Mouse (Mus musculus) spleen, postnatal 0 days (tissue): ENCODE data around the gene Amz2. TPM values are rescaled to one million over a fixed set of nuclear protein-coding genes. Genes with fewer than 3 reads are reported as not detected.

Experiments
- polyA plus RNA-seq: library from polyadenylated mRNA; unstranded; fragments of >200 nt; fragmentation: Nextera tagmentation; extraction: Ambion mirVana; gene quantifications from 2 replicates; pipeline ENCODE4 v1.2.1, GENCODE M21; 2015

Amz2 gene
- polyA plus RNA-seq, result 20.8 and 21.9 TPM in 2 replicates

DNA sequence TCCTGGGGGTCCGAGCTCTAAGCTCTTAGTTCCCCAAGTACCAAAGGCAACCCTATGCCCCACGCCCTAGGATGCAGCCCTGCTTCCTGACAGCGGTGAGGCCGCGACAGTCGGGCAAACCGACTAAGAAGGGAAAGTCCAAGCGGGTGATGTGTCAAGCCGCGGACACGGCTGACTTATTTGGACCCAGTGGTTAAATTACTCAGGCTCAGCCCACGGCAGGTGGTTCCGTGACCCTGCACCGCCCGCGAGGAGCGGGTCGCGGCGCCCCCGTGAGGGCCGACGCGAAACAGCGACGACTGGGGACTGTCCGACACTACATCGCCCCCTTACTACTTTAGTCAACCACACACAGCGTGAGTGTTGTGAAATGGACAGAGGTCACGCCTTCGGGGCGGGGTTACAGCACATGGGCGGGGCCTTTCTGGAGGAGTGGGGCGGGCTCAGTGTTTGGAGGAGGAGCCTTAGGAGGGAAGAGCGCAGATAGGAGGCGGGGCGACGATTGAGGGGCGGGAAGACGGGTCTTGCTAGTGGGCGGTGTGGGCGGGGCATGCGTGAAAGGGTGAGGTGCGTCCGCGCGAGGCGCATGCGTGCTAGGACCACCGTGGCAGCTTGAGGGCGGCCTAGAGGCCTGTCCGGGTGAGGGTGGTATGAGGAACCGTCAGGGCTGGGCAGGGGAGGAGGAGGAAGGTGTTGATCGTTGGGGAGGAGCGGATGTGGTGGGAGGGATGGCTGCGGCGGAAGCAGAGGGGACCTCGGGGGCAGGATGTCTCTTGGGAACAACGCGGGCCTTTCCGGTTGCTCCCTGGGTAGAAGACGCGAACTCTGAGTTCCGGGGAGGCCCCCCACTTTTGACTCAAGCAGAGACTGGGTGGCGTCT, at the start of gene Amz2:
Amz2 (plus strand) TSS at position 555 of the 880 bp plus-strand sequence.

DNA sequence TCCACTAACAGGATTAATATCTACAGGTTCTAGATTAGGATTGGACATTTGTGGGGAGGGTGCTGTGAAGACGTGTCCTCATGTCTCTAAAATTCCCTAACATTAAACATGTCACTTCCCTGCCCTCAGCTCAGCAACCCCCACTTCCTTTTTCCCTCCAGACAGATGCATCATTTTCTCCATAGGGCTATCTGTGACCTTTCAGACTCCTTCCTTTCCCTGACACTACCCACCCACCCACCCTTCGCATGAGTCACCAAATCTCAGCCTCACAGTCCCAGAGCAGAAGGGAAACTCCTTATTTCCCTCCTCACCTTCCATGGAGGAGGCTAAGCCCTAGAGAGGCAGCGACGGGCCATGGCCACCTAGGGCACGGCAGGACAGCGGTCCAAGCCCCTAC, 12.1 kb upstream of the Amz2 start, which contains the start of gene 9930022D16Rik:
9930022D16Rik (plus strand) TSS at position 301 of the 400 bp plus-strand sequence.

DNA sequence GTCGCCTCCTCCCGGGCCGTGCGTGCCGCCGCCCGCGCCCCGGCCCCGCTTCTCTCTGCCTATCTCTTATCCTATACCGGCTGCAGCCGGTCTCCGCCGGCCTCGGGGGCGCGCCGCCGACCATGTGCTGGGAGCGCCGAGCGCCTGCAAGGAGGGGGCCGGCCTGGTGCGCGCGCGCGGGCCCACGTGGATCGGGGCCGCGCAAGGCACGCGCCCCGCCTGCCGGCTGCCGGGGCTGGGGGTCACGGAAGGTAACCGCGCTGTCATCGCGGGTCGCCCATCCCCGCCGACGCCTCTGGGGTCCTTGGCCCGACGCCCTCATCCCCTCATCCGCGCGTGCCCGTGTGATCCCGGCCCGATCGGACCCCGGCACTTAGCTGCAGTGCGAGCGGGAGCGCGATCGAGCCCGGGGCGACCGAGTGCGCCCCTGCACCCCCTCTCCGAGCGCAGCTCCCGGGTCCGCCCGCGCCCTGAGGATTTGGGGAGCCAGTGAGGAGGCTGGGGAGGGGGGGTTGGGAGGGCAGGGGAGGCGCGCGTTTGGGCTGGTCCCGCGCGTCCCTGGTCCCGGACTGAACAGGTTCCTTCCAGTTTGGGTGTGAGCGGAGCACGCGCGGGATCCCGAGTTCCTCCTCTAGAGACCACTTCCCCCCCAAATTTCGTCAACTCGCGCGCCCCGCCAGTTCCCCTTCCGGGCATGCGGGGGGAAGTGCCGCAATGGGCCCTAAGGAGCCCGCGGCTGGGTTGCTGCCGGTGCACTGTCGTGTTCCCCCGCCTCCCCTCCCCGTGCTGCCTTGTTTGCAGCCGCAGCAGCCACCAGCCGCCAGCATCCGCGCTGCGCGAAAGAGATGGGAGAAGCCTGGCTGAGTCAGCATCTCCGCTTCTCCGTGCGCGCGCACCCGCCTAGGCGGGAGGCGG, 47.7 kb downstream of the Amz2 start, which contains the start of the genes Arsg and Slc16a6:
Arsg (plus strand) TSS at position 204 of the 915 bp plus-strand sequence.
Slc16a6 (minus strand) TSS at position 428 of the 915 bp plus-strand sequence.

Other genes with a start within 250 kb of the Amz2 start
- gene Rgs9, start 127.8 kb upstream of the Amz2 start, polyA plus RNA-seq, result 0.08 and 0.13 TPM in 2 replicates
- gene Gna13, start 63.1 kb upstream of the Amz2 start, polyA plus RNA-seq, result 30.7 and 33.1 TPM in 2 replicates
- not detected in 2 replicates for gene 9930022D16Rik, start 12.0 kb upstream of the Amz2 start, polyA plus RNA-seq
- 4.9 and 5.0 TPM in 2 replicates for gene Arsg, start 47.4 kb downstream of the Amz2 start, polyA plus RNA-seq
- gene Slc16a6, start 47.7 kb downstream of the Amz2 start, polyA plus RNA-seq, result 41.6 and 49.0 TPM in 2 replicates
- 36.7 and 42.5 TPM in 2 replicates for gene Wipi1, start 186.0 kb downstream of the Amz2 start, polyA plus RNA-seq
- 158 and 168 TPM in 2 replicates for gene Prkar1a, start 223.5 kb downstream of the Amz2 start, polyA plus RNA-seq